Mouse (Mus musculus): ENCODE data around the gene Cts7.

- TF ChIP-seq CEBPB (IDR thresholded peaks at IDR 0.05; ENCODE audit: insufficient read depth, poor library complexity, severe bottlenecking) (no peak), REST (IDR thresholded peaks at IDR 0.05; ENCODE audit: insufficient read depth, insufficient read length) (no peak), MYOG (IDR thresholded peaks at IDR 0.05; ENCODE audit: control insufficient read depth in 1 of 3, insufficient read depth in 1 of 3, insufficient read length in 2 of 3, low read depth in 2 of 3) (no peak), POLR2A (IDR thresholded peaks at IDR 0.05; ENCODE audit: insufficient read length, low read depth) (no peak), USF1 (IDR thresholded peaks at IDR 0.05; ENCODE audit: low read depth) (no peak), POLR2AphosphoS2 (IDR thresholded peaks at IDR 0.05; ENCODE audit: insufficient read length, low read depth) (no peak), SRF (IDR thresholded peaks at IDR 0.05; ENCODE audit: control insufficient read depth, insufficient read length, low read depth) (no peak)
Measured at GRCm38 (mm10) chr13:61358097-61358496, at the start of gene Cts7.

Measured in myocyte (in vitro differentiated cells).